Mouse (Mus musculus) ES-E14 (cell line): ENCODE data around the gene Lamb3. TPM values are rescaled to one million over a fixed set of nuclear protein-coding genes. Genes with fewer than 3 reads are reported as not detected.

Source experiments
- DNase-seq: peaks from one replicate; pipeline ENCODE4 v3.0.0-alpha.2; 2013; ENCODE audit warnings: low read depth, low spot score
- H3K27ac ChIP-seq: 2 replicates; pipeline ENCODE4 v1.5.1; 2012; ENCODE audit warnings: low read depth, mild to moderate bottlenecking, low read length, moderate library complexity, mixed read lengths; ENCODE audit not compliant: poor library complexity, insufficient read depth, severe bottlenecking
- H3K36me3 ChIP-seq: 2 replicates; pipeline ENCODE4 v1.6.1; 2012; ENCODE audit warnings: mild to moderate bottlenecking, low read length, moderate library complexity, mixed read lengths; ENCODE audit not compliant: control insufficient read depth, poor library complexity, insufficient read depth, severe bottlenecking
- H3K4me1 ChIP-seq, 2 experiments: fragments of 150-350 bp in 1 of 2; sonication (generic) in 1 of 2; 2 replicates each; pipeline ENCODE4 v1.6.1; 2012; ENCODE audit warnings: low read length in 2 of 2, mild to moderate bottlenecking in 1 of 2, mixed read lengths in 1 of 2; ENCODE audit not compliant: control insufficient read depth in 2 of 2, insufficient read depth in 2 of 2, poor library complexity in 1 of 2
- H3K4me3 ChIP-seq, 2 experiments: fragments of 150-350 bp in 1 of 2; sonication (generic) in 1 of 2; 2 replicates each; pipeline ENCODE4 v1.5.1; 2012; ENCODE audit warnings: low read length in 2 of 2, low read depth in 1 of 2, mild to moderate bottlenecking in 1 of 2, mixed read lengths in 1 of 2; ENCODE audit not compliant: insufficient read depth in 1 of 2, poor library complexity in 1 of 2, severe bottlenecking in 1 of 2
- H3K9ac ChIP-seq: 2 replicates; pipeline ENCODE4 v1.6.1; 2012; ENCODE audit warnings: low read depth, mild to moderate bottlenecking, low read length, mixed read lengths; ENCODE audit not compliant: poor library complexity, insufficient read depth, severe bottlenecking
- H3K9me3 ChIP-seq: fragments of 150-350 bp; sonication (generic); 2 replicates; pipeline ENCODE4 v1.6.1; 2012; ENCODE audit warnings: low read depth, mild to moderate bottlenecking, low read length; ENCODE audit not compliant: control insufficient read depth, insufficient read depth
- CHD2 ChIP-seq: IDR thresholded peaks from 2 replicates; pipeline ENCODE4 v1.6.1; 2014; ENCODE audit warnings: mild to moderate bottlenecking, low read depth, low read length, inconsistent platforms
- HCFC1 ChIP-seq: IDR thresholded peaks from 2 replicates; pipeline ENCODE4 v1.6.1; 2012; ENCODE audit warnings: low read length, inconsistent platforms, borderline replicate concordance; ENCODE audit not compliant: insufficient read depth
- MAFK ChIP-seq: IDR thresholded peaks from 2 replicates; pipeline ENCODE4 v1.6.1; 2014; ENCODE audit warnings: mild to moderate bottlenecking, low read depth, low read length, inconsistent platforms; ENCODE audit not compliant: insufficient read depth
- ZC3H11A ChIP-seq: IDR thresholded peaks from 2 replicates; pipeline ENCODE4 v1.6.1; 2012; ENCODE audit warnings: low read depth, mild to moderate bottlenecking, inconsistent platforms, low read length, borderline replicate concordance
- ZNF384 ChIP-seq: IDR thresholded peaks from 2 replicates; pipeline ENCODE4 v1.6.1; 2012; ENCODE audit warnings: low read depth, low read length, inconsistent platforms
- in situ Hi-C, 2 experiments: fragments of 600-800 bp; cut with MboI; formaldehyde crosslinking; loops; one replicate each; pipeline ENCODE4 v1.15.1; 2025; ENCODE audit warnings: low sequenced_read_pairs in 2 of 2, inconsistent platforms in 1 of 2; ENCODE audit not compliant: unreplicated experiment in 2 of 2
- total RNA-seq: library from RNA; depleted of rRNA; stranded (reverse); fragments of 300-350 nt; gene quantifications from 2 replicates; pipeline ENCODE4 v1.2.3, GENCODE M21; 2012; rRNA removed

The Lamb3 gene
- 2.9 and 3.5 TPM in 2 replicates for total RNA-seq

- Histone ChIP-seq H3K4me1 (no peaks in the 10 kb centered on the region), H3K4me3 (no peak within 1 kb of the TSS), H3K36me3 (no peaks in the 10 kb centered on the region), H3K27ac (no peak within 1 kb of the TSS), H3K9me3 (no peaks in the 10 kb centered on the region), H3K9ac (no peak within 1 kb of the TSS)
- TF ChIP-seq MAFK (no peak), ZNF384 (no peak), HCFC1 (no peak), ZC3H11A (no peak), CHD2 (no peak)
- DNase-seq, result no peak
- in situ Hi-C loops, result no loop called here
Measured at GRCm38 (mm10) chr1:193207503-193207902, at the start of gene Lamb3. TSS of gene Lamb3 (plus strand) at chr1:193207699.

GRCm38 (mm10) chr1:193159163-193159562 is 48.3 kb upstream of the Lamb3 start:
- DNase-seq, result no peak
- Histone ChIP-seq H3K4me1 (peaks cover 0 to 3% of the 10 kb centered on the region in 2 experiments; a peak in 2 of 4 replicates), H3K9ac (no peak overlapping the region), H3K4me3 (no peak overlapping the region), H3K9me3 (no peaks in the 10 kb centered on the region), H3K36me3 (no peaks in the 10 kb centered on the region), H3K27ac (no peak overlapping the region)
- TF ChIP-seq CHD2, result no peak
- no peak for TF ChIP-seq HCFC1
- TF ChIP-seq ZNF384, result no peak
- no peak for TF ChIP-seq MAFK
- TF ChIP-seq ZC3H11A, result no peak
- in situ Hi-C loops, result no loop called here

- TF ChIP-seq HCFC1 (no peak), ZC3H11A (no peak), ZNF384 (no peak), MAFK (no peak), CHD2 (no peak)
- H3K4me1 ChIP-seq, result peaks cover 0 to 3% of the 10 kb centered on the region in 2 experiments; a peak in 2 of 4 replicates
- H3K9ac ChIP-seq, result no peak overlapping the region
- H3K9me3 ChIP-seq, result no peaks in the 10 kb centered on the region
- DNase-seq, result no peak
- in situ Hi-C loops, result no loop called here
- H3K4me3 ChIP-seq, result no peak overlapping the region
- H3K27ac ChIP-seq, result no peak overlapping the region
- H3K36me3 ChIP-seq, result no peaks in the 10 kb centered on the region
Measured at GRCm38 (mm10) chr1:193159613-193160012, 47.9 kb upstream of the Lamb3 start.

- in situ Hi-C loops, result no loop called here
- DNase-seq, result peak; percentile 69
- no peak overlapping the region for H3K9ac ChIP-seq
- peaks cover 0 to 3% of the 10 kb centered on the region in 2 experiments; a peak in 2 of 4 replicates for H3K4me1 ChIP-seq
- no peak overlapping the region for H3K4me3 ChIP-seq
- no peak for TF ChIP-seq HCFC1
- no peak for TF ChIP-seq MAFK
- TF ChIP-seq ZNF384, result no peak
- TF ChIP-seq CHD2, result no peak
- TF ChIP-seq ZC3H11A, result no peak
- H3K9me3 ChIP-seq, result no peaks in the 10 kb centered on the region
- H3K36me3 ChIP-seq, result no peaks in the 10 kb centered on the region
- no peak overlapping the region for H3K27ac ChIP-seq
Measured at GRCm38 (mm10) chr1:193160317-193161032, 47.0 kb upstream of the Lamb3 start.

DNA sequence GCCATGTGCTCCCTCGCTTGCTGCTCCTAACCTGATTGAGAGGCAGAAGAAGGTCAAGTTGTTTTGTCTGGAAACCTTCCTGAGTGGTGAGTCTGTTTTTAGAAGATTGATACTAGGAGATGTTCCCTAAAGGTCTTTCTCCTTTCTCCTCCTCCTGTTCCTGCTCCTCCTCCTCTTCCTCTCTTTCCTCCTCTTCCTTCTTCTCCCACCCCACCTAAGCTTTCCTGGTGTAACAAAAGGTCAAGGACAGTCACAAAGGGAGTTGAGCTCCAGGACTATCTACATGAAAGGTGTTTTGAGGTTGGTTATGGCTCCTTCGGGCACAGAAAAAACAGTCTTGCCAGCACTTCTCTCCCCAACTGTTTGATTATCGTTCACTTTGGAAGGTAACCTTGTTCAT is 39.8 kb upstream of the Lamb3 start, which contains the start of gene A130010J15Rik:
Gene A130010J15Rik, plus strand, starts transcription at position 301 of the 400 bp plus-strand sequence.
- no peaks in the 10 kb centered on the region for H3K36me3 ChIP-seq
- no peak within 1 kb of the TSS for H3K9ac ChIP-seq
- H3K27ac ChIP-seq, result no peak within 1 kb of the TSS
- H3K4me1 ChIP-seq, result no peaks in the 10 kb centered on the region
- in situ Hi-C loops, result no loop called here
- DNase-seq, result no peak
- H3K4me3 ChIP-seq, result no peak within 1 kb of the TSS
- TF ChIP-seq CHD2, result no peak
- no peaks in the 10 kb centered on the region for H3K9me3 ChIP-seq
